Mouse (Mus musculus) cerebellum, adult 11-12 months (tissue): ENCODE results near the gene Spaca3.

Experiments used
- DNase-seq: peaks from one replicate; pipeline ENCODE4 v3.0.0; 2022

The Spaca3 gene

GRCm38 (mm10) chr11:80872509-80873474 is 14.6 kb downstream of the Spaca3 start:
- peak; percentile 64 for DNase-seq

DNA sequence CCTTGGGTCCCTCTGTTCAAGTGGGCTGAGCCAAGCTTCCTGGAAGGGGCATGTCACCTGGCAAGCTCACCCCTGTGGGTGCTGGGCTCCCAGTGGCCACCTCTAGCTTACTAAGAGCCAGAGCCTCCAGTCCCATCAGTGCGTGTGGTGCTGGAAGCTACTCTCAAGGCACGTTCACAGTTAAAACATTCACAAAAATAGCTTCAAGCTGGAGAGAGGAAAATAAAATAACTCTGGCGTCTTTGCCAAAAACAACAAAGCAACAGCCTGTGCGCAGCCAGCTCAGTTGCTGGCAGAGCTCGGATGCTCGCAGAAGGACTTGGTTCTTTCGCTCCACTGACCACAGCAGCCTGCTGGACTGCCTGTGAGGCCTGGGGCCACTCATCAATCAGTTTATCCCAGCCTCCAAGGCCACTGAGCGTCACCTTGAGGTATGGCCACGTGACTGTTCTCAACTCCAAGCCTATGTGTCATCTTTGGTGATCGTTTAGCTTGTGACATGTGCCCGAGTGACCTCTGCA is 19.0 kb downstream of the Spaca3 start:
- DNase-seq: peak; percentile 91

- no peak for DNase-seq
Measured at GRCm38 (mm10) chr11:80878026-80878425, 19.9 kb downstream of the Spaca3 start.

- DNase-seq: no peak
Measured at GRCm38 (mm10) chr11:80882229-80882810, 24.2 kb downstream of the Spaca3 start.

DNA sequence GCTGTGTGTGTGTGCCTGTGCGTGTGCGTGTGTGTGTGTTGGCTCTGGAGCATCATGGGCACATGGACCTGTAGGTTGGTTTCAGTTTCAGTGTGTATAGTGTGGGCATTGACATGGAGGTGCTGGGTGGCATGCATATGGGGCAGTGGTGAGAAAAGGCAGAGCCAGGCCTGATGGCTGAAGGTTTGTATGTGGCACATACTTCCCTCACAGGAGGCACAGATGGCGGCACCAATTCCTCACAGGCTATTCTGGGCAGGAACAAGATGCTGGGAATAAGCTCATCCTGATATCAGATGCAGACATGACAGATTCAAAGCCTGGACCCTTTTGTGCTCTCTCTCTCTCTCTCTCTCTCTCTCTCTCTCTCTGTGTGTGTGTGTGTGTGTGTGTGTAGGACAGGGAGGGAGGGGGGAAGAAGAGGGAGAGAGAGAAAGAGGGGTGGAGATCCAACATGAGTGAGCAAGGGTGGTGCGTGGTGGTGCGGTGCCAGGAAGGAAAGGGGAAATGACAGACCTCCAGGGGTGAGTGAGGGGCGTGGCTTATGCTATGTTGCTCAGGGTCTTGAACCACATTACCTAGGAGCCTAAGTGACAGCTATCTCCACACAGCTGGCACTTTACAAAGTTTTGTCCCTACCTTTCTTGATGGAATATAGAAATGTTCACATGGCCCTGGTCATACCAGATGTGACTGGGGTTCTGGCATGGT is 26.5 kb downstream of the Spaca3 start:
- DNase-seq: peak; percentile 66

DNA sequence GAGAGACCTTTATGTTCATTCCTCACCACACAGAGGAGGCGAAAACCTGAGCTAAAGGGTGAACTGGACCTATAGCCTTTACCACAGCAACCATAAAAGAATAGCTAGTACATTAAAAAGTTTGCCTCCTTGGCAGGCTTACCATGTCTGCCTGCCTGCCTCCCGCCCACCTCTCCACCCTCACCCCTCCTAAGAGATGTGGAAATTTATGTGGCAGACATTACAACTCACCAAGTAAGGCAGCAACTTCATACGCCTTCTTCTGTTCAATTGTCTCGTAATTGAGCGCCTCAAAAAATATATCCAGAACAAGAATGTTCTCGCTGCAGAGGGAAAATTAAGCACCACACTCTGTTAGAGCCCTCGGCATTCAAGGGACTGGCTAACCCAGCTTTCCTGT is 28.2 kb downstream of the Spaca3 start:
- no peak for DNase-seq

DNA sequence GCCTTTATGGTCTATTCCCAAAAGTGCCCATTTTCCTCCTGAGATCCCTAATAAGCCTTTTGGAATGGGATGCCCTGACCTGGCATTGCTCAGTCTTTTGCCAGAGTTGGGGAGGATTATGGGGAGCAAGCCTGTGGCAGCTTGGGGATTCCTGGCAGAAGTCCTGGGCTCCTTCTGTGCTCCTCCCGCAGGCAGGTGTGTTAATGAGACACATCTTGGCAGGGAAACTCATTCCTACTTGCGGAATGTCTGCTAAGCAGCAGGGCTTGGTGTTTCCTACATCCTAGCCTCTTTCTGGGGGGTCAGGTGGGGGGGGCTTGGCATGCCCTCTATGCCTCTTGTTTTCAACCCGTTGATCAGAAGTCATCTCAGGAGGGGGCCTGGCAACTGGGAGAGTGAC is 28.9 kb downstream of the Spaca3 start:
- DNase-seq: peak; percentile 72

GRCm38 (mm10) chr11:80889336-80890063 is 31.3 kb downstream of the Spaca3 start:
- no peak for DNase-seq

DNA sequence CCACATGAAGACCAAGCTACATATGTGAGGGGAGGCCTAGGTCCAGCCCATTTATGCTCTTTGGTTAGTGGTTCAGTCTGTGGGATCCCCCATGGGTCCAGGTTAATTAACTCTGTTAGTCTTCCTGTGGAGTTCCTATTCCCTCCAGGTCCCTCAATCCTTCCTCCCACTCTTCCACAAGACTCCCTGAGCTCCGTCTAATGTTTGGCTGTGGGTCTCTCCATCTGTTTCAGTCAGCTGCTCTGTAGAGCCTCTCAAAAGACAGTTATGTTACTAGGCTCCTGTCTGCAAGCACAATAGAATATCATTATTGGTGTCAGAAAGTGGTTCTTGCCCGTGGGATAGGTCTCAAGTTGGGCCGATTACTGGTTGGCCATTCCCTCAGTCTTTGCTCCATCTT is 37.7 kb downstream of the Spaca3 start:
- DNase-seq: no peak

DNA sequence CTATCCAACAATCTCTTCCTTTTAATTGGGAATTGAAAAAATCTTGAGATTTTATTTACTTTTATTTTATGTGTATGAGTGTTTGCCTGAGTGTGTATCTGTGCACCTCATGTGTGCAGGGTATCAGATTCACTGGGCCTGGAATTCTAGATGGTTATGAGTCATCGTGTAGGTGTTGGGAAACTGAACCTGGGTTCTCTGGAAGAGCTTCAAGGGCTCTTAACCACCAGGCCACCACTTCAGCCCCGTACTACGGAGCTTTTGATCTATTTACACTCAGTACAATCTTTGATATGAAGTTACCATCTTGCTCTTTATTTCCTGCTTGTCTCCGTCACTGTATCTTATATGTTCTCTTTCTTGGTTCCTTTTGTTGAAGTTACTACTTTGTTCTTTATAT is 42.4 kb downstream of the Spaca3 start:
- DNase-seq: no peak

DNA sequence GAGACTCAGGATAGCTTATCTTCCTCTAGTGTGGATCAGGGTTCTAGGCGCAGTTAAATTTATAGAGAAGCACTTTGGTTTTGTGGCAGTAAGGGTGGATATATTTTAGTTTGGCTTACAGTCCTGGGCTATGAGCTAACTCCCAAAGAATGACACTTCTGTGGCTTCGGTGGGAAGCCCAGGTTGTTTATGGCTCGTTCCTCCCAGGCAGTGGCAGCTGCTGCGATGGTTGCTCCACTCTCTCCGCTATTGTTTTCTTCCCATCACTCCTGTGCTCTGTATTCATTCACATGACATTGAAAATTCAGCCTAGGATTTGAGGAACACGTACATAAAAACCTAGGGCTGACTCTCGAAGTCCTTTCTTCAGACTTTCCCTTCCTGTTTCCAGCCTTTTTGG is 44.5 kb downstream of the Spaca3 start:
- no peak for DNase-seq

GRCm38 (mm10) chr11:80903426-80903825 is 45.3 kb downstream of the Spaca3 start:
- no peak for DNase-seq

- DNase-seq: no peak
Measured at GRCm38 (mm10) chr11:80904559-80904958, 46.4 kb downstream of the Spaca3 start.

GRCm38 (mm10) chr11:80906456-80906855 is 48.3 kb downstream of the Spaca3 start:
- peak; percentile 49 for DNase-seq

GRCm38 (mm10) chr11:80907820-80908219 is 49.7 kb downstream of the Spaca3 start:
- no peak for DNase-seq

DNA sequence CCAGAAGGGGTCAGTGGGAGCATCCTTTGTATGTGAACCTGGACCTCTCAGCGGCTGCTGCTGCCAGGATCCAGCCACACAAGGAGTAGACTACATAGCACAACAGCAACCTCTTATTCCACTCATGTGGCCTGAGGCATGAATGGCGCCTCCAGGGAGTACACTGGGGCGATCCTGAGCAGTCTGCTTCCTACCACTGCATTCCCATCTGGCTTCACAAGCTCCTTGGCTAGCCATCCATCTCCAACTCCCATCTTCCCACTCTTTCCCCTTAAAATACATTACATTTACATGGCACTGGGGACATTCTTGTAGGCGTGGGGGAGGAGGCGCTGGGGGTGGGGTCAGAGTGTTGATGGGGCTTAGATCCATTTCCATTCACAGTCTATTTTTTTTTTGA is 54.6 kb downstream of the Spaca3 start:
- DNase-seq: no peak

GRCm38 (mm10) chr11:80913408-80914024 is 55.4 kb downstream of the Spaca3 start:
- DNase-seq: peak; percentile 26
